26 mouse cellular contexts compared by ENCODE assay signal in genomic region chr6:142472801-142473203, GRCm38 (mm10). TPM values are rescaled to one million over a fixed set of nuclear protein-coding genes. Genes with fewer than 3 reads are reported as not detected.
A peak's percentile ranks its signal among the peaks of the same experiment; 100 is the strongest.
DNase-seq lines count a peak whose midpoint lies in the region; ATAC-seq lines count a peak whose summit lies in the region.
"Had no signal": no experiment of that assay in that cellular context is flagged by ENCODE, and none has a peak within 500 bp of the region (broad histone marks: within the 10 kb centered on the region; RNA-seq: fewer than 3 reads in every experiment).

Gys2 (minus strand) TSS chr6:142473109.

- no peak for ATAC-seq in kidney, embryonic 14.5 days (ENCODE audit: low FRiP score, low TSS enrichment)
- no peak for ATAC-seq in liver, embryonic 11.5 days (replicated peaks; ENCODE audit: low FRiP score)
- no peak for ATAC-seq in forebrain, embryonic 15.5 days (replicated peaks)

- no peaks in the 10 kb centered on the region for H3K4me1 ChIP-seq in kidney, embryonic 14.5 days (ENCODE audit: control insufficient read depth, insufficient read depth, low read length)
- no peaks in the 10 kb centered on the region for H3K4me1 ChIP-seq in liver, embryonic 11.5 days (replicated peaks; ENCODE audit: control insufficient read depth, insufficient read depth, low read length)
- no peaks in the 10 kb centered on the region for H3K4me1 ChIP-seq in forebrain, embryonic 15.5 days
- H3K4me1 ChIP-seq: forebrain, embryonic 10.5 days; heart, embryonic 12.5 days; limb, embryonic 13.5 days; midbrain, embryonic 12.5 days had no signal

- no peak within 1 kb of the TSS for H3K9ac ChIP-seq in kidney, embryonic 14.5 days (ENCODE audit: low read depth, low read length)
- H3K9ac ChIP-seq in liver, embryonic 11.5 days (ENCODE audit: low read depth, low read length): no peak within 1 kb of the TSS
- no peak within 1 kb of the TSS for H3K9ac ChIP-seq in forebrain, embryonic 15.5 days (replicated peaks)
- H3K9ac ChIP-seq: heart, embryonic 12.5 days; hindbrain, embryonic 14.5 days; limb, embryonic 13.5 days; midbrain, embryonic 12.5 days had no signal

- H3K9me3 ChIP-seq in kidney, embryonic 14.5 days (ENCODE audit: control insufficient read depth, low read length): no peaks in the 10 kb centered on the region
- no peaks in the 10 kb centered on the region for H3K9me3 ChIP-seq in liver, embryonic 11.5 days (ENCODE audit: control insufficient read depth, low read length)
- H3K9me3 ChIP-seq in forebrain, embryonic 15.5 days: no peaks in the 10 kb centered on the region
- H3K9me3 ChIP-seq: forebrain, embryonic 10.5 days; heart, embryonic 12.5 days; limb, embryonic 13.5 days; midbrain, embryonic 12.5 days had no signal

- no peaks in the 10 kb centered on the region for H3K27me3 ChIP-seq in kidney, embryonic 14.5 days (ENCODE audit: control insufficient read depth, insufficient read depth, low read length)
- H3K27me3 ChIP-seq in liver, embryonic 11.5 days (replicated peaks; ENCODE audit: control insufficient read depth, insufficient read depth, low read length): no peaks in the 10 kb centered on the region
- H3K27me3 ChIP-seq in forebrain, embryonic 15.5 days: no peaks in the 10 kb centered on the region
- H3K27me3 ChIP-seq: heart, embryonic 12.5 days; limb, embryonic 13.5 days; midbrain, embryonic 12.5 days had no signal

- no peak within 1 kb of the TSS for H3K27ac ChIP-seq in kidney, embryonic 14.5 days (ENCODE audit: low read depth, low read length)
- no peak within 1 kb of the TSS for H3K27ac ChIP-seq in liver, embryonic 11.5 days (ENCODE audit: low read depth, low read length)
- H3K27ac ChIP-seq in forebrain, embryonic 15.5 days (replicated peaks): no peak within 1 kb of the TSS
- H3K27ac ChIP-seq: forebrain, embryonic 10.5 days; gastrocnemius, adult 2 months; hindbrain, embryonic 14.5 days; limb, embryonic 13.5 days; macrophage; midbrain, embryonic 12.5 days had no signal

- 56% methylated on average over 4 of the region's 4 CpGs for WGBS in kidney, embryonic 14.5 days
- 65% methylated on average over 4 of the region's 4 CpGs for WGBS in liver, embryonic 11.5 days
- WGBS in forebrain, embryonic 15.5 days: 71% methylated on average over 4 of the region's 4 CpGs

- peak; percentile 40 for DNase-seq in kidney, adult 18-20 months
- DNase-seq in kidney, adult 9 months: peak; percentile 80
- DNase-seq in liver, embryonic 11.5 days (ENCODE audit: low spot score): no peak
- peak; percentile 26 for DNase-seq in yolk sac, embryonic 10.5 days (ENCODE audit: low spot score)
- DNase-seq in testis, postnatal 10 days (ENCODE audit: low spot score): no peak
- DNase-seq: adrenal gland, postnatal 10 days; cerebellum, adult 11-12 months; cerebellum, postnatal 25 days; embryo, embryonic 11 days; gastrocnemius, adult 2 months; retina, postnatal 1 day; thymus, postnatal 4 days had no signal

- no peak within 1 kb of the TSS for H3K4me2 ChIP-seq in kidney, embryonic 14.5 days (replicated peaks; ENCODE audit: low read depth, low read length)
- peak within 1 kb of the TSS; percentile 33; the same call in 1 of the 2 replicates for H3K4me2 ChIP-seq in liver, embryonic 11.5 days
- no peak within 1 kb of the TSS for H3K4me2 ChIP-seq in forebrain, embryonic 15.5 days (replicated peaks)
- H3K4me2 ChIP-seq: heart, embryonic 12.5 days; hindbrain, embryonic 14.5 days; limb, embryonic 13.5 days; midbrain, embryonic 12.5 days had no signal

- H3K36me3 ChIP-seq in kidney, embryonic 14.5 days (ENCODE audit: control insufficient read depth, insufficient read depth, low read length): no peaks in the 10 kb centered on the region
- H3K36me3 ChIP-seq in liver, embryonic 11.5 days (ENCODE audit: control insufficient read depth, insufficient read depth, low read length): no peaks in the 10 kb centered on the region
- H3K36me3 ChIP-seq in forebrain, embryonic 15.5 days: no peaks in the 10 kb centered on the region
- H3K36me3 ChIP-seq: forebrain, embryonic 10.5 days; heart, embryonic 12.5 days; limb, embryonic 13.5 days; midbrain, embryonic 12.5 days had no signal

- no peak within 1 kb of the TSS for H3K4me3 ChIP-seq in kidney, embryonic 14.5 days (ENCODE audit: low read length)
- H3K4me3 ChIP-seq in liver, embryonic 11.5 days (ENCODE audit: low read depth, low read length): 0 out of 2 replicates have a peak within 1 kb of the TSS, but pooled peaks have one; percentile 17
- H3K4me3 ChIP-seq in forebrain, embryonic 15.5 days: no peak within 1 kb of the TSS
- H3K4me3 ChIP-seq: forebrain, embryonic 10.5 days; gastrocnemius, adult 2 months; heart, embryonic 12.5 days; limb, embryonic 13.5 days; midbrain, embryonic 12.5 days had no signal

RNA-seq across cellular contexts. Expression of gene Gys2, which starts in this region (rescaled TPM):
- not detected in 2 replicates for polyA plus RNA-seq in kidney, embryonic 14.5 days (2014; fragmentation: Nextera tagmentation; extraction: Ambion mirVana)
- 21.3 and 23.8 TPM in 2 replicates for polyA plus RNA-seq in liver, embryonic 11.5 days (2014; fragmentation: Nextera tagmentation; extraction: Ambion mirVana)
- polyA plus RNA-seq in forebrain, embryonic 15.5 days (2015; fragmentation: Nextera tagmentation; extraction: Ambion mirVana): not detected in 2 replicates
- polyA plus RNA-seq: C2C12; embryonic facial prominence, embryonic 14.5 days; forebrain, embryonic 10.5 days; intestine, embryonic 14.5 days; limb, embryonic 13.5 days; lung, embryonic 16.5 days; macrophage; midbrain, embryonic 12.5 days; neural tube, embryonic 11.5 days; small intestine, adult 2 months had no signal

Comparison
In these comparisons a context has a peak if more than half of its experiments do, and no peak if none do; other contexts are left out.
1. RNA of gene Gys2 (polyA plus RNA-seq): 21.3 to 23.8 TPM in liver, embryonic 11.5 days; not detected in forebrain, embryonic 15.5 days and not detected in kidney, embryonic 14.5 days; every median in the first group is over 10 times any median in the second.
2. DNase-seq: peak in kidney, adult 18-20 months (single experiment), kidney, adult 9 months (single experiment) and yolk sac, embryonic 10.5 days (single experiment); none in liver, embryonic 11.5 days (single experiment) and testis, postnatal 10 days (single experiment).